Mouse (Mus musculus) thymus, adult 2 months (tissue): ENCODE data around the gene Pdss2.

Source experiments
- CTCF ChIP-seq: fragments of 200-500 bp; IDR thresholded peaks from 2 replicates; pipeline ENCODE4 v1.5.1; 2012; ENCODE audit warnings: mild to moderate bottlenecking, control low read depth, low read length, moderate library complexity, borderline replicate concordance; ENCODE audit not compliant: control insufficient read depth, poor library complexity, insufficient read depth; ENCODE audit errors: extremely low read depth
- POLR2A ChIP-seq: fragments of 200-500 bp; IDR thresholded peaks from 2 replicates; pipeline ENCODE4 v1.6.1; 2012; ENCODE audit warnings: mild to moderate bottlenecking, low read length, control low read depth, moderate library complexity; ENCODE audit not compliant: control insufficient read depth, poor library complexity, insufficient read depth; ENCODE audit errors: extremely low read depth

GRCm38 (mm10) chr10:43349718-43350117 lies 128.4 kb downstream of the Pdss2 start:
- TF ChIP-seq CTCF (no peak), POLR2A (no peak)
